Mouse (Mus musculus) CH12F3 (cell line): Measurements from ENCODE around the gene Hoxa11.

Source experiments
- in situ Hi-C: fragments of 300-500 bp; cut with MboI; formaldehyde crosslinking; loops from 2 replicates; pipeline ENCODE4 v1.14.3; 2020; ENCODE audit warnings: low sequenced_read_pairs

Gene Hoxa11

GRCm38 (mm10) chr6:52245757-52246142 is at the start of gene Hoxa11:
TSS of gene Hoxa11 (minus strand) at chr6:52245810.
- in situ Hi-C loops: no loop called here

- in situ Hi-C loops: no loop called here
Observed at GRCm38 (mm10) chr6:52294616-52295015, 49.0 kb upstream of the Hoxa11 start.

- in situ Hi-C loops: no loop called here
Observed at GRCm38 (mm10) chr6:52292328-52292727, 46.7 kb upstream of the Hoxa11 start.

GRCm38 (mm10) chr6:52291021-52291860 is 45.6 kb upstream of the Hoxa11 start:
- in situ Hi-C loops: no loop called here

GRCm38 (mm10) chr6:52290186-52290585 is 44.6 kb upstream of the Hoxa11 start:
- in situ Hi-C loops: no loop called here

- in situ Hi-C loops: no loop called here
Observed at GRCm38 (mm10) chr6:52283896-52284295, 38.3 kb upstream of the Hoxa11 start.

GRCm38 (mm10) chr6:52281084-52281483 is 35.5 kb upstream of the Hoxa11 start:
- in situ Hi-C loops: no loop called here

- in situ Hi-C loops: no loop called here
Observed at GRCm38 (mm10) chr6:52276920-52277319, 31.3 kb upstream of the Hoxa11 start.

- in situ Hi-C loops: no loop called here
Observed at GRCm38 (mm10) chr6:52276382-52276781, 30.8 kb upstream of the Hoxa11 start.

- in situ Hi-C loops: no loop called here
Observed at GRCm38 (mm10) chr6:52275563-52276280, 30.1 kb upstream of the Hoxa11 start.

GRCm38 (mm10) chr6:52274576-52274975 is 29.0 kb upstream of the Hoxa11 start:
- in situ Hi-C loops: loop anchor here (25.0 kb wide), 2 partner anchors 563 to 638 kb away; no protein-coding TSS in a partner anchor

- in situ Hi-C loops: loop anchor here (25.0 kb wide), 2 partner anchors 564 to 639 kb away; no protein-coding TSS in a partner anchor
Observed at GRCm38 (mm10) chr6:52273656-52274280, 28.2 kb upstream of the Hoxa11 start.

- in situ Hi-C loops: loop anchor here (25.0 kb wide), 2 partner anchors 564 to 639 kb away; no protein-coding TSS in a partner anchor
Observed at GRCm38 (mm10) chr6:52272766-52273655, 27.4 kb upstream of the Hoxa11 start.

- in situ Hi-C loops: loop anchor here (25.0 kb wide), 2 partner anchors 567 to 642 kb away; no protein-coding TSS in a partner anchor
Observed at GRCm38 (mm10) chr6:52270494-52271480, 25.2 kb upstream of the Hoxa11 start.

GRCm38 (mm10) chr6:52268756-52269155 is 23.1 kb upstream of the Hoxa11 start:
- in situ Hi-C loops: loop anchor here (25.0 kb wide), 2 partner anchors 569 to 644 kb away; no protein-coding TSS in a partner anchor

- in situ Hi-C loops: loop anchor here (25.0 kb wide), 2 partner anchors 569 to 644 kb away; no protein-coding TSS in a partner anchor
Observed at GRCm38 (mm10) chr6:52268341-52268740, 22.7 kb upstream of the Hoxa11 start.

- in situ Hi-C loops: loop anchor here (25.0 kb wide), 2 partner anchors 570 to 645 kb away; no protein-coding TSS in a partner anchor
Observed at GRCm38 (mm10) chr6:52267691-52268090, 22.1 kb upstream of the Hoxa11 start.

GRCm38 (mm10) chr6:52267221-52267620 is 21.6 kb upstream of the Hoxa11 start:
- in situ Hi-C loops: loop anchor here (25.0 kb wide), 2 partner anchors 570 to 645 kb away; no protein-coding TSS in a partner anchor

GRCm38 (mm10) chr6:52266666-52266985 is 21.0 kb upstream of the Hoxa11 start:
- in situ Hi-C loops: loop anchor here (25.0 kb wide), 2 partner anchors 571 to 646 kb away; no protein-coding TSS in a partner anchor
